Mouse (Mus musculus): ENCODE results near the gene Arhgdia. TPM values are rescaled to one million over a fixed set of nuclear protein-coding genes. Genes with fewer than 3 reads are reported as not detected.
A peak's percentile ranks its signal among the peaks of the same experiment; 100 is the strongest.

The Arhgdia gene
- polyA plus RNA-seq, 1 experiment: 1,072 TPM

DNA sequence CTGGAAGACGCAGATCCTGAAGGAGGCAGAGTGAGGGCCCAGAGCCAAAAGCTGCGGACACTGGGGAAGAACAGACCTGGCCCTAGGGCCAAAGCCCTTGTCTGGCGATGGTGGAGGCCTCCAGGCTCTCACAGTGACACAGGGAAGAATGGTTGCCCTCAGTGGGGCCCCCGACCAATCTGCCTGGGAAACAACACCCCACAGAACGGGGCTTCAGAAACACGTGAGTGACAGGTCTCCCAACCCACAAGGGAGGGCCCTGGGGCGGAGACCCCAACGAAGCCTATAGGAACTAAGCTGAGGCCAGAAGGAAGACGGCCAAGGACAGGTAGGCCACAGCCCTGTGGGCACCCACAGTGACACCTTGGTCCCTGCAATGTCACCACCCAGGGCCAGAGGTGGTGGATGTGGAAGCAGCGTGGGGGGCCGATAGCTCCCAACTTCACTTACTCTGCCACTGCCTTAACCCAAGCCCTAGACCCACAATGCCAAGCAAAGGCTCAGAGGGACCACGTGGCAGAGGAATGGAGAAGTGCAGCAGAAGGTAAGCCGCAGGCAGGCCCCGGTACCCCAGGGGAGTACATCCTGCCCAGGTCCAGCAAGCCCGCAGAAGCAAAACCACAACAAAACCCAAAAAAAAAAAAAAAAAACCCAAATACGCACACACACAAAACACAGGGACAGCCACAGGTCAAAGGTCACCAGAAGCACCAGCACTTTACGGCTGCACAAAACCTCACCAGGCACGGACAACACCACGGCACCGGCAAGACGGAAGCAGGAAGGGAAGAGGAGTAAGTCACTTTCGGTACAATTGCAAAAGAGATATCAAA lies 46.3 kb upstream of the Arhgdia start:
- Histone ChIP-seq H3K36me3 (ENCODE audit: control insufficient read depth, insufficient read depth) (peaks cover 47% of the 10 kb centered on the region), H3K79me3 (ENCODE audit: low read depth) (peaks cover 83% of the 10 kb centered on the region), H3ac (ENCODE audit: control insufficient read depth, insufficient read length, low read depth) (no peak overlapping the region), H3K27me3 (ENCODE audit: control insufficient read depth, insufficient read depth, insufficient read length) (no peaks in the 10 kb centered on the region), H3K4me3 (ENCODE audit: insufficient read depth, poor library complexity, severe bottlenecking) (no peak overlapping the region), H3K79me2 (ENCODE audit: control insufficient read depth, insufficient read depth) (peaks cover 100% of the 10 kb centered on the region)
- TF ChIP-seq FOSL1 (IDR thresholded peaks at IDR 0.05; ENCODE audit: insufficient read depth, low read length, poor library complexity, severe bottlenecking) (no peak), CTCF (IDR thresholded peaks at IDR 0.05; ENCODE audit: control insufficient read depth, insufficient read depth, insufficient read length) (no peak), MYOG (IDR thresholded peaks at IDR 0.05; ENCODE audit: control insufficient read depth, extremely low read depth, insufficient read length) (no peak), MYOD1 (IDR thresholded peaks at IDR 0.05; ENCODE audit: control insufficient read depth, insufficient read length, low read depth) (no peak), USF1 (IDR thresholded peaks at IDR 0.05; ENCODE audit: low read depth) (no peak), MAX (IDR thresholded peaks at IDR 0.05) (no peak), CEBPB (IDR thresholded peaks at IDR 0.05; ENCODE audit: low read depth) (no peak)

DNA sequence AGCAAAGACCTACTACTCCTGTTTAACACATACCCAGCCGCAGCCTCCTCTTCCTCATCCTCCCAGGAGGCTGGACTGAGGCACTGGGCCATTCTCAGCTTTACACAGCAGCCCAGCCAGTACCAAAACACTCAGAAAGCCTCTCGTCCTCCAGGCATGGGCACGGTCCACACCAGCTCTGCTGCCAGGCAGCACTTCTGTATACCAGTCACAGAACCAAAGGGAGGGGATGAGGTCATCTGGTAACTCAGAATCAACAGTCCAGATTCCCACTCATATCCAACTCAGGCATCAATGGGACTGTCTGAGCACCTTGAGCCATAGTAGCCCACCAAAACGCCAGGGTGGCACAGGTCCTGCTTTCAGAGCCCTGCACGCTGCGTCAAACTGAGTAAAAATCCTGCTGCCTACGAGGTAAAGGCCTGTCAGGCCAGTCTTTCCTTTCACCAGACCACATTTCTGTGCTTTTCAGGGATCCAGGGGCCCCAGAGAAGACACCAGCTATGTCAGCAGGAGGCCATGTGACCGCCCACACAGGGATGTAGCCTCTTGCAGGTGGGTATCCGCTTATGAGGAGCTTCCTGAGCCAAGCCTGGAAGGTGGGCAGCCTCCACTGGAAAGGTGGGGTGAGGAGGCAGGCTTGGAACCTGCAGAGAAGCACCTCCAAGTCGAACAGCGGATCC lies 45.5 kb upstream of the Arhgdia start:
- Histone ChIP-seq H3K4me3 (ENCODE audit: insufficient read depth, poor library complexity, severe bottlenecking) (no peak overlapping the region), H3ac (ENCODE audit: control insufficient read depth, insufficient read length, low read depth) (no peak overlapping the region), H3K36me3 (ENCODE audit: control insufficient read depth, insufficient read depth) (peaks cover 55% of the 10 kb centered on the region), H3K79me3 (ENCODE audit: low read depth) (peaks cover 75% of the 10 kb centered on the region), H3K79me2 (ENCODE audit: control insufficient read depth, insufficient read depth) (peaks cover 99% of the 10 kb centered on the region), H3K27me3 (ENCODE audit: control insufficient read depth, insufficient read depth, insufficient read length) (no peaks in the 10 kb centered on the region)
- no peak for TF ChIP-seq MYOG (IDR thresholded peaks at IDR 0.05; ENCODE audit: control insufficient read depth, extremely low read depth, insufficient read length)
- TF ChIP-seq USF1 (IDR thresholded peaks at IDR 0.05; ENCODE audit: low read depth): no peak
- no peak for TF ChIP-seq CTCF (IDR thresholded peaks at IDR 0.05; ENCODE audit: control insufficient read depth, insufficient read depth, insufficient read length)
- TF ChIP-seq CEBPB (IDR thresholded peaks at IDR 0.05; ENCODE audit: low read depth): no peak
- TF ChIP-seq MYOD1 (IDR thresholded peaks at IDR 0.05; ENCODE audit: control insufficient read depth, insufficient read length, low read depth): no peak
- no peak for TF ChIP-seq FOSL1 (IDR thresholded peaks at IDR 0.05; ENCODE audit: insufficient read depth, low read length, poor library complexity, severe bottlenecking)
- no peak for TF ChIP-seq MAX (IDR thresholded peaks at IDR 0.05)

DNA sequence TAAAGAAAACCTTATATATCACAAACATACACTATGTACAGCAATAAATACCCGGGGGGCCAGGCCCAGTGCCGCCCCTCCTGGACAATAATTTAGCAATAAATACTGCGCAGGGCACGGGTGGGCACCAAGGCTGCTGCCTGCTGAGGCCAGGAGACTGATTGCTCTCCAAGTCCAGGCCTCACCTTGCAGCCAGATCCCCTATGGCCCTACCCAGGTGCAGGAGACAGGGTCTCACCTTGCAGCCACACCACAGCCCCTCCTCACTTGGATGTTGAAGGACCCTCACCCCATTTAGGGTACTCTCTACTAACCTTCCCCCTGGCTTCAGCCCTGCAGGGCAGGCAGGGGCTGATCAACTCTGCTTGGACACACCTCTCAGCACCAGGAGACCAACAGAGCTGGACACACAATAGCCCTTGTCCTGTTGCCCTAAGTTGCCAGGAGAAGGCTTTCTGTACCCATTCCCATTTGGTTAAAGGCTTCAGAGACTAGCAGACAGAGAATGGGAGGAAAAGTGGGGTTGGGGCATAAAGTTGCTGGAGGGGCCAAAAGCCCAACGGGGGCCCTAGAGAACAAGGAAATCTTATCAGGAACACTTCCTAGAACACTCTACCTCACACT lies 43.8 kb upstream of the Arhgdia start, which contains the start of gene Sirt7:
TSS of gene Sirt7 (minus strand) at position 89 of the 624 bp plus-strand sequence.
- H3K36me3 ChIP-seq (ENCODE audit: control insufficient read depth, insufficient read depth): peaks cover 69% of the 10 kb centered on the region
- H3K79me2 ChIP-seq (ENCODE audit: control insufficient read depth, insufficient read depth): peaks cover 86% of the 10 kb centered on the region
- H3ac ChIP-seq (ENCODE audit: control insufficient read depth, insufficient read length, low read depth): peak within 1 kb of the TSS; percentile 82
- no peaks in the 10 kb centered on the region for H3K27me3 ChIP-seq (ENCODE audit: control insufficient read depth, insufficient read depth, insufficient read length)
- TF ChIP-seq CTCF (IDR thresholded peaks at IDR 0.05; ENCODE audit: control insufficient read depth, insufficient read depth, insufficient read length) (no peak), MAX (IDR thresholded peaks at IDR 0.05) (no peak), MYOG (IDR thresholded peaks at IDR 0.05; ENCODE audit: control insufficient read depth, extremely low read depth, insufficient read length) (no peak), MYOD1 (IDR thresholded peaks at IDR 0.05; ENCODE audit: control insufficient read depth, insufficient read length, low read depth) (no peak), USF1 (IDR thresholded peaks at IDR 0.05; ENCODE audit: low read depth) (no peak), CEBPB (IDR thresholded peaks at IDR 0.05; ENCODE audit: low read depth) (no peak), FOSL1 (IDR thresholded peaks at IDR 0.05; ENCODE audit: insufficient read depth, low read length, poor library complexity, severe bottlenecking) (no peak)
- peak within 1 kb of the TSS; percentile 98 for H3K4me3 ChIP-seq (ENCODE audit: insufficient read depth, poor library complexity, severe bottlenecking)
- peaks cover 58% of the 10 kb centered on the region for H3K79me3 ChIP-seq (ENCODE audit: low read depth)

DNA sequence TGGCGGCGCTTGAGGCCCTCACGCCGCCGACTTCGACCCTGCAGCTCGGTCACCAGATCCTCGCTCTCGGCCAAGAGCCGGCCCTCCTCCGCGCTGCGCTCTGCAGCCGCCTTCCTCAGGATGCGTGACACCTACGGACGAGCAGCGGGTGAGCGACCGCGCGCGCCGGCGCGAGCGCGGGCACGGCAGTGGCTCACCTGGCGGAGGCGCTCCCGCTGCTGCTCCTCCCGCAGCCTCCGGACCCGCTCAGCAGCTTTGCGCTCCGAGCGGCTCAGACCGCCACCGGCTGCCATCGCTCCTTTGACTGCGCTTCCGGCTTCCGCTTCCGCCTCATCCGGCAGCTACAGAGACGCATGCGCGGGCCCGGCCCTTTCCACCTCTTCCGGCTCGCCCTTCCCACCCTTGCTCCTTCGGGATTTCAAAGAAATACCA lies 43.3 kb upstream of the Arhgdia start:
- no peak for TF ChIP-seq MYOG (IDR thresholded peaks at IDR 0.05; ENCODE audit: control insufficient read depth, extremely low read depth, insufficient read length)
- no peak for TF ChIP-seq CEBPB (IDR thresholded peaks at IDR 0.05; ENCODE audit: low read depth)
- TF ChIP-seq FOSL1 (IDR thresholded peaks at IDR 0.05; ENCODE audit: insufficient read depth, low read length, poor library complexity, severe bottlenecking): no peak
- no peak for TF ChIP-seq CTCF (IDR thresholded peaks at IDR 0.05; ENCODE audit: control insufficient read depth, insufficient read depth, insufficient read length)
- no peak for TF ChIP-seq MYOD1 (IDR thresholded peaks at IDR 0.05; ENCODE audit: control insufficient read depth, insufficient read length, low read depth)
- TF ChIP-seq USF1 (IDR thresholded peaks at IDR 0.05; ENCODE audit: low read depth): no peak
- no peak for TF ChIP-seq MAX (IDR thresholded peaks at IDR 0.05)
- H3ac ChIP-seq (ENCODE audit: control insufficient read depth, insufficient read length, low read depth): peak overlapping the region; percentile 82
- H3K79me3 ChIP-seq (ENCODE audit: low read depth): peaks cover 53% of the 10 kb centered on the region
- no peaks in the 10 kb centered on the region for H3K27me3 ChIP-seq (ENCODE audit: control insufficient read depth, insufficient read depth, insufficient read length)
- H3K4me3 ChIP-seq (ENCODE audit: insufficient read depth, poor library complexity, severe bottlenecking): peak overlapping the region; percentile 98
- peaks cover 72% of the 10 kb centered on the region for H3K36me3 ChIP-seq (ENCODE audit: control insufficient read depth, insufficient read depth)
- H3K79me2 ChIP-seq (ENCODE audit: control insufficient read depth, insufficient read depth): peaks cover 80% of the 10 kb centered on the region

All from C2C12 (cell line).